In genomic region chr11:61231329-61231728, GRCm38 (mm10) we compare ENCODE assay signal across 8 mouse cellular contexts. TPM values are rescaled to one million over a fixed set of nuclear protein-coding genes. Genes with fewer than 3 reads are reported as not detected.
DNase-seq lines count a peak whose midpoint lies in the region; ATAC-seq and TF ChIP-seq lines count a peak whose summit lies in the region.

No protein-coding gene starts in this region.

- intact Hi-C loops in gastrocnemius, postnatal 36 days (cut with DNase I) = no loop called here
- intact Hi-C loops in left cerebral cortex, postnatal 25 days (cut with DNase I) = loop anchor here (2.0 to 5.0 kb wide), 2 partner anchors 39 to 175 kb away; no protein-coding TSS in a partner anchor

- no peaks in the 10 kb centered on the region for H3K9me3 ChIP-seq in liver, embryonic 12.5 days (replicated peaks)
- H3K9me3 ChIP-seq in intestine, embryonic 14.5 days (ENCODE audit: control insufficient read depth, low read length) = no peaks in the 10 kb centered on the region
- no peaks in the 10 kb centered on the region for H3K9me3 ChIP-seq in midbrain, embryonic 13.5 days

- no peak overlapping the region for H3K4me3 ChIP-seq in liver, embryonic 12.5 days
- H3K4me3 ChIP-seq in intestine, embryonic 14.5 days (ENCODE audit: low read depth, low read length) = no peak overlapping the region
- H3K4me3 ChIP-seq in midbrain, embryonic 13.5 days (replicated peaks) = no peak overlapping the region
- H3K4me3 ChIP-seq in small intestine, adult 2 months (ENCODE audit: low read depth, low read length) = no peak overlapping the region

- TF ChIP-seq CTCF in small intestine, adult 2 months (IDR thresholded peaks at IDR 0.05; ENCODE audit: extremely low read depth, insufficient read length, insufficient replicate concordance, low read depth, low read length) = peak; percentile 63; the same call in 1 of the 2 replicates

- no peaks in the 10 kb centered on the region for H3K4me1 ChIP-seq in liver, embryonic 12.5 days
- peaks cover under 1% of the 10 kb centered on the region; the same call in 1 of the 2 replicates for H3K4me1 ChIP-seq in intestine, embryonic 14.5 days (replicated peaks; ENCODE audit: control insufficient read depth, insufficient read depth, low read length)
- no peaks in the 10 kb centered on the region for H3K4me1 ChIP-seq in midbrain, embryonic 13.5 days (replicated peaks)
- H3K4me1 ChIP-seq in small intestine, adult 2 months (ENCODE audit: control insufficient read depth, insufficient read depth, insufficient read length, low read length) = peaks cover 12% of the 10 kb centered on the region

- no peak overlapping the region for H3K4me2 ChIP-seq in liver, embryonic 12.5 days
- H3K4me2 ChIP-seq in intestine, embryonic 14.5 days (ENCODE audit: low read length) = peak overlapping the region; percentile 2; the same call in 1 of the 2 replicates
- peak overlapping the region; percentile 32 for H3K4me2 ChIP-seq in midbrain, embryonic 13.5 days (replicated peaks)

- TF ChIP-seq POLR2A in small intestine, adult 2 months (IDR thresholded peaks at IDR 0.05; ENCODE audit: low read depth, low read length) = no peak

- no peaks in the 10 kb centered on the region for H3K36me3 ChIP-seq in liver, embryonic 12.5 days
- no peaks in the 10 kb centered on the region for H3K36me3 ChIP-seq in intestine, embryonic 14.5 days (ENCODE audit: control insufficient read depth, insufficient read depth, low read length)
- H3K36me3 ChIP-seq in midbrain, embryonic 13.5 days = no peaks in the 10 kb centered on the region
- no peaks in the 10 kb centered on the region for H3K36me3 ChIP-seq in small intestine, adult 2 months (ENCODE audit: control insufficient read depth, insufficient read depth, low read length)

- no peak overlapping the region for H3K9ac ChIP-seq in liver, embryonic 12.5 days
- no peak overlapping the region for H3K9ac ChIP-seq in intestine, embryonic 14.5 days (ENCODE audit: low read length)
- H3K9ac ChIP-seq in midbrain, embryonic 13.5 days (replicated peaks) = no peak overlapping the region

- 13% methylated on average over 9 of the region's 9 CpGs for WGBS in liver, embryonic 12.5 days (ENCODE audit: insufficient replicate concordance)
- WGBS in intestine, embryonic 14.5 days = 7% methylated on average over 9 of the region's 9 CpGs
- 16% methylated on average over 9 of the region's 9 CpGs for WGBS in midbrain, embryonic 13.5 days
- WGBS in small intestine, adult 2 months = 2% methylated on average over 9 of the region's 9 CpGs

- H3K27me3 ChIP-seq in liver, embryonic 12.5 days (replicated peaks) = peaks cover 31% of the 10 kb centered on the region
- no peaks in the 10 kb centered on the region for H3K27me3 ChIP-seq in intestine, embryonic 14.5 days (replicated peaks; ENCODE audit: control insufficient read depth, insufficient read depth, low read length)
- no peaks in the 10 kb centered on the region for H3K27me3 ChIP-seq in midbrain, embryonic 13.5 days
- H3K27me3 ChIP-seq in small intestine, adult 2 months (ENCODE audit: control insufficient read depth, insufficient read depth, low read length) = no peaks in the 10 kb centered on the region

- DNase-seq in liver = peak; percentile 51
- DNase-seq in gastrocnemius, postnatal 36 days = peak; percentile 42 to 59
- DNase-seq in intestine, embryonic 14.5 days (ENCODE audit: low spot score) = peak; percentile 73
- peak; percentile 27 to 41 for DNase-seq in left cerebral cortex, postnatal 25 days (ENCODE audit: low spot score in 2 of 2)

- no peak overlapping the region for H3K27ac ChIP-seq in liver, embryonic 12.5 days
- H3K27ac ChIP-seq in intestine, embryonic 14.5 days (ENCODE audit: low read depth) = no peak overlapping the region
- no peak overlapping the region for H3K27ac ChIP-seq in midbrain, embryonic 13.5 days
- no peak overlapping the region for H3K27ac ChIP-seq in small intestine, adult 2 months (ENCODE audit: insufficient read depth, low read depth, low read length)

- no peak for ATAC-seq in liver, embryonic 12.5 days
- peak; percentile 95 for ATAC-seq in common myeloid progenitor, adult 5-6 weeks (replicated peaks; ENCODE audit: low read depth, poor library complexity, severe bottlenecking)
- peak; percentile 73; the same call in 1 of the 2 replicates for ATAC-seq in intestine, embryonic 14.5 days (replicated peaks; ENCODE audit: low FRiP score, low TSS enrichment, low read depth)
- ATAC-seq in midbrain, embryonic 13.5 days = peak; percentile 72; the same call in 1 of the 2 replicates

RNA-seq across cellular contexts. Expression of gene Aldh3a1, which starts 24.0 kb away (rescaled TPM):
- polyA plus RNA-seq in liver, embryonic 12.5 days (2016; fragmentation: Nextera tagmentation; extraction: Ambion mirVana) = 0.07 TPM in 1 of 2 replicates, not detected in the other
- not detected in 2 replicates for total RNA-seq in common myeloid progenitor, adult 5-6 weeks (2017)
- total RNA-seq in gastrocnemius, postnatal 36 days (2021) = under 1 TPM; 0.15 to 0.47 TPM
- not detected in 2 replicates for polyA plus RNA-seq in intestine, embryonic 14.5 days (2014; fragmentation: Nextera tagmentation; extraction: Ambion mirVana)
- 1 to 10 TPM; 1.9 to 2.1 TPM for total RNA-seq in left cerebral cortex, postnatal 25 days (2021)
- polyA plus RNA-seq in midbrain, embryonic 13.5 days (2015; fragmentation: Nextera tagmentation; extraction: Ambion mirVana) = not detected in 2 replicates
- polyA plus RNA-seq in small intestine, adult 2 months (2012; rRNA removed) = 0.16 and 3.7 TPM in 2 replicates

RNA-seq across cellular contexts. Expression of gene Aldh3a2, which starts 35.9 kb away (rescaled TPM):
- polyA plus RNA-seq in liver, embryonic 12.5 days (2016; fragmentation: Nextera tagmentation; extraction: Ambion mirVana) = 19.5 and 24.5 TPM in 2 replicates
- total RNA-seq in common myeloid progenitor, adult 5-6 weeks (2017) = 14.5 and 37.3 TPM in 2 replicates
- total RNA-seq in gastrocnemius, postnatal 36 days (2021) = 10 to 100 TPM; 12.1 to 14.4 TPM
- 47.9 and 56.0 TPM in 2 replicates for polyA plus RNA-seq in intestine, embryonic 14.5 days (2014; fragmentation: Nextera tagmentation; extraction: Ambion mirVana)
- 10 to 100 TPM; 48.2 to 49.2 TPM for total RNA-seq in left cerebral cortex, postnatal 25 days (2021)
- polyA plus RNA-seq in midbrain, embryonic 13.5 days (2015; fragmentation: Nextera tagmentation; extraction: Ambion mirVana) = 21.4 and 23.2 TPM in 2 replicates
- 68.2 and 166 TPM in 2 replicates for polyA plus RNA-seq in small intestine, adult 2 months (2012; rRNA removed)

RNA-seq across cellular contexts. Expression of gene Usp22, which starts 56.5 kb away (rescaled TPM):
- 28.5 and 30.8 TPM in 2 replicates for polyA plus RNA-seq in liver, embryonic 12.5 days (2016; fragmentation: Nextera tagmentation; extraction: Ambion mirVana)
- 64.6 and 71.2 TPM in 2 replicates for total RNA-seq in common myeloid progenitor, adult 5-6 weeks (2017)
- total RNA-seq in gastrocnemius, postnatal 36 days (2021) = 10 to 100 TPM; 13.1 to 18.6 TPM
- 163 TPM in 2 replicates for polyA plus RNA-seq in intestine, embryonic 14.5 days (2014; fragmentation: Nextera tagmentation; extraction: Ambion mirVana)
- total RNA-seq in left cerebral cortex, postnatal 25 days (2021) = 100 to 1,000 TPM; 202 to 220 TPM
- 368 and 370 TPM in 2 replicates for polyA plus RNA-seq in midbrain, embryonic 13.5 days (2015; fragmentation: Nextera tagmentation; extraction: Ambion mirVana)
- 14.5 and 25.1 TPM in 2 replicates for polyA plus RNA-seq in small intestine, adult 2 months (2012; rRNA removed)
